Mouse (Mus musculus) neural tube, postnatal 0 days (tissue): Measurements from ENCODE around the gene Fbxo31. TPM values are rescaled to one million over a fixed set of nuclear protein-coding genes. Genes with fewer than 3 reads are reported as not detected.

Source experiments
- polyA plus RNA-seq: library from polyadenylated mRNA; unstranded; fragments of >200 nt; fragmentation: Nextera tagmentation; extraction: Ambion mirVana; gene quantifications from 2 replicates; pipeline ENCODE4 v1.2.1, GENCODE M21; 2015

Fbxo31 gene
- polyA plus RNA-seq, result 48.6 and 49.7 TPM in 2 replicates

GRCm38 (mm10) chr8:121578676-121579451 is at the start of gene Fbxo31:
Gene Fbxo31 (minus strand): TSS chr8:121578806.

GRCm38 (mm10) chr8:121590203-121591177 is 11.9 kb upstream of the Fbxo31 start, which contains the start of gene Map1lc3b:
Gene Map1lc3b (plus strand): TSS chr8:121590361.

GRCm38 (mm10) chr8:121544276-121544785 is 34.3 kb downstream of the Fbxo31 start, which contains the start of gene 1700018B08Rik:
Gene 1700018B08Rik (minus strand): TSS chr8:121544320.

Other genes with a start within 250 kb of the Fbxo31 start
- gene 1700018B08Rik, start 34.5 kb downstream of the Fbxo31 start, polyA plus RNA-seq, result not detected in 2 replicates
- 335 and 340 TPM in 2 replicates for gene Map1lc3b, start 11.6 kb upstream of the Fbxo31 start, polyA plus RNA-seq
- 12.1 and 15.1 TPM in 2 replicates for gene Zcchc14, start 74.1 kb upstream of the Fbxo31 start, polyA plus RNA-seq
- gene Jph3, start 150.8 kb upstream of the Fbxo31 start, polyA plus RNA-seq, result 122 and 135 TPM in 2 replicates